Mouse (Mus musculus): ENCODE results near the gene Ap1s1.

Gene Ap1s1

GRCm38 (mm10) chr5:137025132-137025531 is 20.8 kb downstream of the Ap1s1 start:
- peak; percentile 77 to 94 for DNase-seq (ENCODE audit: low spot score in 2 of 2)

- no peak for DNase-seq (ENCODE audit: low spot score in 2 of 2)
These were observed 21.6 kb downstream of the Ap1s1 start for GRCm38 (mm10) chr5:137024318-137024717.

GRCm38 (mm10) chr5:137015913-137016312 is 30.0 kb downstream of the Ap1s1 start:
- no peak for DNase-seq (ENCODE audit: low spot score in 2 of 2)

- DNase-seq (ENCODE audit: low spot score in 2 of 2), result no peak
These were observed 33.5 kb downstream of the Ap1s1 start for GRCm38 (mm10) chr5:137012401-137012950.

- DNase-seq (ENCODE audit: low spot score in 2 of 2), result peak in 1 of 2 experiments; percentile 38
These were observed 35.9 kb downstream of the Ap1s1 start for GRCm38 (mm10) chr5:137009988-137010387.

- DNase-seq (ENCODE audit: low spot score in 2 of 2), result no peak
These were observed 38.7 kb downstream of the Ap1s1 start for GRCm38 (mm10) chr5:137007276-137007675.

GRCm38 (mm10) chr5:137000612-137001011 is 45.3 kb downstream of the Ap1s1 start:
- DNase-seq (ENCODE audit: low spot score in 2 of 2), result no peak

GRCm38 (mm10) chr5:136999449-136999848 is 46.5 kb downstream of the Ap1s1 start:
- no peak for DNase-seq (ENCODE audit: low spot score in 2 of 2)

GRCm38 (mm10) chr5:136989801-136990200 is 56.1 kb downstream of the Ap1s1 start:
- DNase-seq (ENCODE audit: low spot score in 2 of 2), result no peak

- peak in 1 of 2 experiments; percentile 33 for DNase-seq (ENCODE audit: low spot score in 2 of 2)
These were observed 57.5 kb downstream of the Ap1s1 start for GRCm38 (mm10) chr5:136988420-136988819.

GRCm38 (mm10) chr5:136987934-136988271 is 58.0 kb downstream of the Ap1s1 start, which contains the start of gene Znhit1:
TSS of gene Znhit1 (minus strand) at chr5:136988021.
- DNase-seq (ENCODE audit: low spot score in 2 of 2), result no peak

- peak; percentile 67 to 84 for DNase-seq (ENCODE audit: low spot score in 2 of 2)
These were observed 58.6 kb downstream of the Ap1s1 start for GRCm38 (mm10) chr5:136987138-136987933.

- peak; percentile 96 to 98 for DNase-seq (ENCODE audit: low spot score in 2 of 2)
These were observed 59.2 kb downstream of the Ap1s1 start, which contains the start of gene Plod3 for GRCm38 (mm10) chr5:136986695-136987137. TSS of gene Plod3 (plus strand) at chr5:136987019.
